Mouse (Mus musculus) induced T-regulatory cell, adult 2 months (primary cell): ENCODE measurements around the gene Gm8165.
"Not testable (repeated sequence)": the region's sequence is repeated elsewhere in the genome, so short reads cannot be mapped to it uniquely, and the experiment has no call there.

ENCODE experiments used
- DNase-seq: peaks from one replicate; pipeline ENCODE4 v3.0.0-alpha.2; 2012; ENCODE audit warnings: low read depth

The Gm8165 gene

GRCm38 (mm10) chr14:43677099-43677498 is at the start of gene Gm8165:
Gm8165 (minus strand) TSS chr14:43677199.
- DNase-seq = not testable (repeated sequence)

GRCm38 (mm10) chr14:43697621-43698020 is 20.6 kb upstream of the Gm8165 start, which contains the start of gene Gm7324:
Gm7324 (plus strand) TSS chr14:43697828.
- not testable (repeated sequence) for DNase-seq
